In genomic region chr9:64956337-64956736, GRCm38 (mm10) we compare ENCODE assay signal across 8 mouse cellular contexts. TPM values are rescaled to one million over a fixed set of nuclear protein-coding genes. Genes with fewer than 3 reads are reported as not detected.
DNase-seq lines count a peak whose midpoint lies in the region; ATAC-seq lines count a peak whose summit lies in the region.

No protein-coding gene starts in this region.

- H3K27me3 ChIP-seq in hindbrain, embryonic 11.5 days (ENCODE audit: control insufficient read depth, insufficient read depth, low read length): no peaks in the 10 kb centered on the region
- peaks cover 7% of the 10 kb centered on the region for H3K27me3 ChIP-seq in liver, embryonic 15.5 days

- H3K36me3 ChIP-seq in hindbrain, embryonic 11.5 days (ENCODE audit: control insufficient read depth, insufficient read depth, low read length): no peaks in the 10 kb centered on the region
- no peaks in the 10 kb centered on the region for H3K36me3 ChIP-seq in liver, embryonic 15.5 days (replicated peaks)

- H3K4me2 ChIP-seq in hindbrain, embryonic 11.5 days (replicated peaks; ENCODE audit: low read depth, low read length): no peak overlapping the region
- H3K4me2 ChIP-seq in liver, embryonic 15.5 days: peak overlapping the region; percentile 63

- no peak overlapping the region for H3K9ac ChIP-seq in hindbrain, embryonic 11.5 days (ENCODE audit: low read depth, low read length)
- 0 out of 2 replicates have a peak overlapping the region, but pooled peaks have one; percentile 23 for H3K9ac ChIP-seq in liver, embryonic 15.5 days

- ATAC-seq in hindbrain, embryonic 11.5 days (ENCODE audit: low FRiP score): no peak
- no peak for ATAC-seq in liver, embryonic 15.5 days (ENCODE audit: insufficient read depth)

- WGBS in hindbrain, embryonic 11.5 days: 28% methylated on average over 12 of the region's 12 CpGs
- WGBS in liver, embryonic 15.5 days (ENCODE audit: insufficient replicate concordance): 5% methylated on average over 12 of the region's 12 CpGs

- H3K4me3 ChIP-seq in hindbrain, embryonic 11.5 days (ENCODE audit: low read depth, low read length): no peak overlapping the region
- H3K4me3 ChIP-seq in liver, embryonic 15.5 days (replicated peaks): peak overlapping the region; percentile 42

- H3K9me3 ChIP-seq in hindbrain, embryonic 11.5 days (ENCODE audit: control insufficient read depth, low read length): no peaks in the 10 kb centered on the region
- no peaks in the 10 kb centered on the region for H3K9me3 ChIP-seq in liver, embryonic 15.5 days (replicated peaks)

- H3K27ac ChIP-seq in hindbrain, embryonic 11.5 days (ENCODE audit: low read depth, low read length): no peak overlapping the region
- peak overlapping the region; percentile 45; the same call in 1 of the 2 replicates for H3K27ac ChIP-seq in liver, embryonic 15.5 days (replicated peaks)

- H3K4me1 ChIP-seq in hindbrain, embryonic 11.5 days (replicated peaks; ENCODE audit: control insufficient read depth, insufficient read depth, low read length): no peaks in the 10 kb centered on the region
- H3K4me1 ChIP-seq in liver, embryonic 15.5 days (replicated peaks): peaks cover 48% of the 10 kb centered on the region

- peak; percentile 23 for DNase-seq in embryo, embryonic 10.5 days (ENCODE audit: low spot score)
- DNase-seq in embryo, embryonic 10 days (ENCODE audit: low spot score): no peak
- DNase-seq in right cerebral cortex, postnatal 10 days (ENCODE audit: low spot score in 2 of 2): peak; percentile 44 to 54
- DNase-seq in right cerebral cortex, adult 18-20 months: no peak
- peak; percentile 22 for DNase-seq in hindbrain, embryonic 11.5 days (ENCODE audit: low spot score)
- peak; percentile 62 for DNase-seq in thymus, postnatal 0 days (ENCODE audit: low spot score)
- no peak for DNase-seq in right cerebral cortex, postnatal 25 days

RNA-seq across cellular contexts. Expression of gene Ints14, which starts 4.4 kb away (rescaled TPM):
- polyA plus RNA-seq in hindbrain, embryonic 11.5 days (2014; fragmentation: Nextera tagmentation; extraction: Ambion mirVana): 68.2 and 72.0 TPM in 2 replicates
- polyA plus RNA-seq in liver, embryonic 15.5 days (2015; fragmentation: Nextera tagmentation; extraction: Ambion mirVana): 20.8 and 21.0 TPM in 2 replicates
- 50.9 and 54.2 TPM in 2 replicates for polyA plus RNA-seq in thymus, postnatal 0 days (2015; fragmentation: Nextera tagmentation; extraction: Ambion mirVana)

RNA-seq across cellular contexts. Expression of gene Slc24a1, which starts 4.9 kb away (rescaled TPM):
- polyA plus RNA-seq in hindbrain, embryonic 11.5 days (2014; fragmentation: Nextera tagmentation; extraction: Ambion mirVana): 0.11 TPM in 1 of 2 replicates, not detected in the other
- polyA plus RNA-seq in liver, embryonic 15.5 days (2015; fragmentation: Nextera tagmentation; extraction: Ambion mirVana): 0.05 and 0.06 TPM in 2 replicates
- polyA plus RNA-seq in thymus, postnatal 0 days (2015; fragmentation: Nextera tagmentation; extraction: Ambion mirVana): 0.06 and 0.08 TPM in 2 replicates

Comparison
In these comparisons a context has a peak if more than half of its experiments do, and no peak if none do; other contexts are left out.
1. DNase-seq: peak in embryo, embryonic 10.5 days (single experiment), right cerebral cortex, postnatal 10 days (2 of 2), hindbrain, embryonic 11.5 days (single experiment) and thymus, postnatal 0 days (single experiment); none in embryo, embryonic 10 days (single experiment), right cerebral cortex, adult 18-20 months (single experiment) and right cerebral cortex, postnatal 25 days (single experiment).